Mouse (Mus musculus): ENCODE data around the gene Larp6.
A peak's percentile ranks its signal among the peaks of the same experiment; 100 is the strongest.

Larp6 gene

DNA sequence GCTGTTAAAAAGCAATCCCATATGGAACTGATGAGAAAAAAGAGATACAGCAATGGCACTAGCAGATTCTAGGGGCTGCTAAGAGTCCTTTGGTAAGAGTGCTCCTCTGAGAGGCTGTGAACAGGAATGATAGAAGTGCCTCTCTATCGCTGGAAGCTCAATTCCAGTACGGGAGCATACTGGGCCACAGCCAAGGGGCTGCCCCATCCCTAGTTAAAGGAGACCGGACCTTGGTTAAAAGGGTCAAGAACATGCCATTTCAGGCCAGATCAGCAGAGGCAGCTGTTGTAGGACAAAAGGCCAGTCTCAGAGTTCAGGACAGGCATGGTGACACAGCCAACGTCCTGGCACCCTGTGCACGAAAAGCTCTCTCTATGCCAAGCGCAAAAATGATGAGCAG lies 1.4 kb downstream of the Larp6 start:
- DNase-seq (ENCODE audit: low read depth, low spot score) = no peak

DNA sequence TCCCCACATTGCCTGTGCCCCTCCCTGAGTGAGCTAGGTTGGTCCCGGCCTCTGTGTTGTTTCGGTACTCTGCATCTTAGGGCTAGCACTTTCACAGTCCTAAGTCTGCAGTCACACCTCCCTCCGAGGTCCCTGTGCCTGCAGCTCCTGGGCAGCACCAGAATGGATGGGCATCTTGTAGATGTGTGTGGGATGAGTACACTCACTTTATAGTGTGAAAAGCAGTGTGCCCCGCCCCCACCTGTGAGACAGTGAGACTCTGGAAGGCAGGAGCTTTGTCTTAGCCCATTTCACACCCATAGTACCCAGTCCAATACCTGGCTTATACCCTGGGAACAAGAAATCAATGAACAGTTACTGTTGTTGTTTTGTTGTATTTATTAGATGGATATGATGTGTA lies 2.5 kb downstream of the Larp6 start:
- DNase-seq (ENCODE audit: low read depth, low spot score) = no peak

GRCm38 (mm10) chr9:60715828-60716227 lies 3.0 kb downstream of the Larp6 start:
- no peak for DNase-seq (ENCODE audit: low read depth, low spot score)

GRCm38 (mm10) chr9:60718284-60718683 lies 5.5 kb downstream of the Larp6 start:
- peak; percentile 46 for DNase-seq (ENCODE audit: low read depth, low spot score)

- DNase-seq (ENCODE audit: low read depth, low spot score) = no peak
Measured at GRCm38 (mm10) chr9:60719687-60720086, 6.9 kb downstream of the Larp6 start.

GRCm38 (mm10) chr9:60724968-60725367 lies 12.2 kb downstream of the Larp6 start:
- DNase-seq (ENCODE audit: low read depth, low spot score) = no peak

DNA sequence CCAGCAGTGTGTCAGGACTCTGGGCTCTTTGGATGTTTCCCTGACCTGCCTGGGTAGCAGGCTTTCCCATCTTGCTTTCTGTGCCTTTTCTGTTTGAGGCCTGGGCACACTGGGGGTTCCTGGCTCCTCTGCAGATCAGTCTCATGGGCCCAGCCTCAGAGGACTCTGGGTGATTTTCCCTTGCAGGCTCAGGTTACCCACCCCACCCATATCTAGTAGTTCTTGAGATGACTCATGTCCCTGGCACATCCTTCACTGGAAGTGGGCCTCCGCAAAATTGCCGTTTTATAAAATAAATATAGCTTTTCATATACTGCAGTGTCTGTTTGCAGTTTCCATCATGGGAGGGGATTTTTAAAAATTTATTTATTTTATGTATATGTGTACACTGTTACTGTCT lies 21.5 kb downstream of the Larp6 start:
- no peak for DNase-seq (ENCODE audit: low read depth, low spot score)

GRCm38 (mm10) chr9:60739126-60739525 lies 26.3 kb downstream of the Larp6 start:
- DNase-seq (ENCODE audit: low read depth, low spot score) = no peak

GRCm38 (mm10) chr9:60741436-60741835 lies 28.6 kb downstream of the Larp6 start:
- no peak for DNase-seq (ENCODE audit: low read depth, low spot score)

DNA sequence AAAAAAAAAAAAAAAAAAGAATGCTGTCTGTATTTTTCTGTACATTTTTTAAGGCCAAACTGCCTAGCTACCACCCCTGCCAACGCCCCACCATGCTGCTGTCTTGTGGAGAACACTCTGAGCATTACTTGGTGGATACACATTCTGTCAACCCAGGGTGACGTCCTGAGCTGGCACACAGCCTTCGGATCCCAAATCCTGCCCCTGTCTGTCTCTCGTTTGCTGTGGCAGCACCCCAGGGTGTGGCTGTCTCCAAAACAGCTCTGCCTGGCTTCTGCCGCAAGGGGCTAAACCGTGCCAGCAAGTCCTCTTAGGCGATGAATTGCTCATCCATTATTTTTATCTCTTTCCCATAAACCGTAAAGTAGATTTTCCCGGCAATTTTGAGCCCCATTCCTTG lies 29.7 kb downstream of the Larp6 start:
- no peak for DNase-seq (ENCODE audit: low read depth, low spot score)

GRCm38 (mm10) chr9:60743180-60743900 lies 30.6 kb downstream of the Larp6 start:
- no peak for DNase-seq (ENCODE audit: low read depth, low spot score)

GRCm38 (mm10) chr9:60744171-60744969 lies 31.6 kb downstream of the Larp6 start:
- DNase-seq (ENCODE audit: low read depth, low spot score) = peak; percentile 65

- DNase-seq (ENCODE audit: low read depth, low spot score) = no peak
Measured at GRCm38 (mm10) chr9:60744971-60745370, 32.2 kb downstream of the Larp6 start.

- no peak for DNase-seq (ENCODE audit: low read depth, low spot score)
Measured at GRCm38 (mm10) chr9:60746561-60746960, 33.8 kb downstream of the Larp6 start.

DNA sequence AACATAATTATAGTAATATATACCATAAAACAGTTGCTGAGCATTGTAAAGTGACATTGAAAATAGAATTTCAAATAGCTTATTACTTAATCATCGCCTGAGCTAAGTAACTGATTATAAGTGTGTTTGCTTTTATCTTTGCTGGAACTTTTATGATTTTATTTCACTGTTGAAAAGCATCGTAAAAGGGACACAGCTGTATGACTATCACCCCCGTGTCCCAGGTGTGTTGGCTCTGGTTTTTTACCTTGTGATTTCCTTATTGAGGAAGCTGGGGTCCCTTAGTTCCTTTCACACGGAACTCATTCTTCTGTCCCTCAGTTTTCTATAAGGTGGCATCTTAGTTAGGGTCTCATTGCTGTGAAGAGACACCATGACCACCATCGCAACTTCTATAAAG lies 34.9 kb downstream of the Larp6 start:
- no peak for DNase-seq (ENCODE audit: low read depth, low spot score)

GRCm38 (mm10) chr9:60748191-60748590 lies 35.4 kb downstream of the Larp6 start:
- no peak for DNase-seq (ENCODE audit: low read depth, low spot score)

DNA sequence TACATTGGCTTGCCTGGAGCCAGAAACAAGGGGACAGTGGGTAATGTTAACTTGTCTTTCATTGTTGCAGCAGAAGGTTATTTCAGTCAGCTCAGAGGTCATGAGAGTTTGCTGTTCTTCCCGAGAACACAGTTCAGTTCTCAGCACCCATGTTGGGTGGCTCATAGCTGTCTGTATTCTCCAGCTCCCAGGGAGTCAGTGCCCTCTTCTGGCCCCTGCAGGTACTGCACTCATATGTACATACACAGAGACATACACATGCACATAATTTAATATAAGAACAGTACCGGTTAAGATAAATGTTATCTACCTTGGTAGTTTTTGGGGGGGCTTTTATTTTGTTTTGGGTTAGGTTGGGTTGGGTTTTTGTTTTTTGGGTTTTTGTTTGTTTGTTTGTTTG lies 36.3 kb downstream of the Larp6 start:
- no peak for DNase-seq (ENCODE audit: low read depth, low spot score)

- DNase-seq (ENCODE audit: low read depth, low spot score) = no peak
Measured at GRCm38 (mm10) chr9:60751098-60751497, 38.3 kb downstream of the Larp6 start.

GRCm38 (mm10) chr9:60751971-60752370 lies 39.2 kb downstream of the Larp6 start:
- DNase-seq (ENCODE audit: low read depth, low spot score) = no peak

DNA sequence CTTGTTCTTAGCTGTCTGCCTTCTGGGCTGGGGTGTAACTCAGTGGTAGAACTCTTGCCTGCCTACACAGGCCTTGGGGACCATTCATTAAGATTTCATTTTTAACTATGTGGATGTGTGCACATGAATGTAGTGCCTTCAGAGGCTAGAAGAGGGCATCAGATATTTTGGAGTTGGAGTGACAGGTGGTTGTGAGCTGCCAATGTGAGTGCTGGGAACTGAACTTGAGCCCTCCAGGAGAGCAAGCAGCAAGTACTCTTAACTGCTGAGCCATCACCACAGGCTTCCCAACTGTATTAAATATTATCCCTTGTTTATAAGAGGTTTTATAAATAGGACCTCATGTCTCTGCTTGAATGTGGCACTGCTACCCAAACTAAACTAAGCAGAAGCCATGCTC lies 39.8 kb downstream of the Larp6 start:
- DNase-seq (ENCODE audit: low read depth, low spot score) = no peak

DNA sequence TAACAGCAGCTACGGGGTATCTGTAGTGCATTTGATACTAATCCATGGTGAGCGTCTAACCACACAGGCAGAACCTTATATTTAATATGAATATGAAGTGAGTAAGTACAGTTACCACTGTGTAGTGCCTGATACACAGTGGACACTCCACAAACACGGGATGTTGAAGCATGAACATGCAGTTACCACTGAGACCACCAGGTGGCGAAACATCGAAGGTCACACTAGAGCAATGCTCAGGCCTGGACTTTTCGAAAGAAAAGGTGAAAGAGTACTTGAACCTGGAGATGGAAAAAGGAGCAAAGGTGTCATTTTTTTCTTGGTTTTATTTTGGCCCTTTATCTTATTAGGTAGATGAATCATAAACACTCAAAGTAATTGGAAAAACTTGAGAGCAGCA lies 43.5 kb downstream of the Larp6 start:
- DNase-seq (ENCODE audit: low read depth, low spot score) = peak; percentile 72

- no peak for DNase-seq (ENCODE audit: low read depth, low spot score)
Measured at GRCm38 (mm10) chr9:60756866-60757740, 44.3 kb downstream of the Larp6 start.
